8 mouse cellular contexts compared by ENCODE assay signal in genomic region chr11:107026554-107027430, GRCm38 (mm10). TPM values are rescaled to one million over a fixed set of nuclear protein-coding genes. Genes with fewer than 3 reads are reported as not detected.
DNase-seq lines count a peak whose midpoint lies in the region; ATAC-seq and TF ChIP-seq lines count a peak whose summit lies in the region.

No protein-coding gene starts in this region.

- H3K27me3 ChIP-seq in kidney, embryonic 14.5 days (ENCODE audit: control insufficient read depth, insufficient read depth, low read length) = no peaks in the 10 kb centered on the region
- H3K27me3 ChIP-seq in hindbrain, postnatal 0 days (ENCODE audit: insufficient read depth, low read length) = no peaks in the 10 kb centered on the region
- H3K27me3 ChIP-seq in midbrain, postnatal 0 days (ENCODE audit: insufficient read depth, low read length) = no peaks in the 10 kb centered on the region

- no peak for DNase-seq in kidney, adult 8-10 months
- peak; percentile 74 for DNase-seq in embryo, embryonic 10.5 days (ENCODE audit: low spot score)
- DNase-seq in hindbrain, postnatal 0 days (ENCODE audit: low spot score) = peak; percentile 28
- peak; percentile 42 for DNase-seq in midbrain, postnatal 0 days (ENCODE audit: low spot score)
- no peak for DNase-seq in layer of hippocampus, adult 9-11 months
- DNase-seq in urinary bladder, postnatal 25 days (ENCODE audit: low spot score) = no peak

- H3K4me3 ChIP-seq in kidney, embryonic 14.5 days (ENCODE audit: low read length) = peak overlapping the region; percentile 67; the same call in 1 of the 2 replicates
- H3K4me3 ChIP-seq in hindbrain, postnatal 0 days (ENCODE audit: low read length) = peak overlapping the region; percentile 63
- peak overlapping the region; percentile 59 for H3K4me3 ChIP-seq in midbrain, postnatal 0 days (ENCODE audit: low read depth, low read length)

- WGBS in kidney, embryonic 14.5 days = 7% methylated on average over 12 of the region's 12 CpGs
- 5% methylated on average over 12 of the region's 12 CpGs for WGBS in hindbrain, postnatal 0 days
- 11% methylated on average over 12 of the region's 12 CpGs for WGBS in midbrain, postnatal 0 days

- H3K36me3 ChIP-seq in kidney, embryonic 14.5 days (ENCODE audit: control insufficient read depth, insufficient read depth, low read length) = no peaks in the 10 kb centered on the region
- no peaks in the 10 kb centered on the region for H3K36me3 ChIP-seq in hindbrain, postnatal 0 days (ENCODE audit: insufficient read depth, low read length)
- H3K36me3 ChIP-seq in midbrain, postnatal 0 days (ENCODE audit: insufficient read depth, low read length) = no peaks in the 10 kb centered on the region

- H3K9ac ChIP-seq in kidney, embryonic 14.5 days (ENCODE audit: low read depth, low read length) = peak overlapping the region; percentile 67; the same call in 1 of the 2 replicates
- no peak overlapping the region for H3K9ac ChIP-seq in hindbrain, postnatal 0 days (replicated peaks; ENCODE audit: low read length)
- no peak overlapping the region for H3K9ac ChIP-seq in midbrain, postnatal 0 days (replicated peaks; ENCODE audit: low read length, poor library complexity, severe bottlenecking)

- peak overlapping the region; percentile 93 for H3K4me2 ChIP-seq in kidney, embryonic 14.5 days (replicated peaks; ENCODE audit: low read depth, low read length)
- H3K4me2 ChIP-seq in hindbrain, postnatal 0 days (ENCODE audit: low read depth, low read length) = peak overlapping the region; percentile 97
- H3K4me2 ChIP-seq in midbrain, postnatal 0 days (ENCODE audit: low read depth, low read length, poor library complexity, severe bottlenecking) = peak overlapping the region; percentile 64

- no peak for ATAC-seq in kidney, embryonic 14.5 days (ENCODE audit: low FRiP score, low TSS enrichment)
- no peak for ATAC-seq in hindbrain, postnatal 0 days
- no peak for ATAC-seq in midbrain, postnatal 0 days (ENCODE audit: low FRiP score)
- no peak for ATAC-seq in inflammation-experienced regulatory T-cells, adult 6 months

- no peaks in the 10 kb centered on the region for H3K9me3 ChIP-seq in kidney, embryonic 14.5 days (ENCODE audit: control insufficient read depth, low read length)
- no peaks in the 10 kb centered on the region for H3K9me3 ChIP-seq in hindbrain, postnatal 0 days (ENCODE audit: low read length)
- H3K9me3 ChIP-seq in midbrain, postnatal 0 days (ENCODE audit: low read length) = no peaks in the 10 kb centered on the region

- peaks cover 30% of the 10 kb centered on the region for H3K4me1 ChIP-seq in kidney, embryonic 14.5 days (ENCODE audit: control insufficient read depth, insufficient read depth, low read length)
- H3K4me1 ChIP-seq in hindbrain, postnatal 0 days (ENCODE audit: insufficient read depth, low read length) = peaks cover 8% of the 10 kb centered on the region; the same call in 1 of the 2 replicates
- 0 out of 2 replicates have a peak, but pooled peaks cover 9% of the 10 kb centered on the region for H3K4me1 ChIP-seq in midbrain, postnatal 0 days (ENCODE audit: insufficient read depth, low read length)

- H3K27ac ChIP-seq in kidney, embryonic 14.5 days (ENCODE audit: low read depth, low read length) = no peak overlapping the region
- 0 out of 2 replicates have a peak overlapping the region, but pooled peaks have one; percentile 79 for H3K27ac ChIP-seq in hindbrain, postnatal 0 days
- H3K27ac ChIP-seq in midbrain, postnatal 0 days (ENCODE audit: low read depth, low read length) = no peak overlapping the region

- no peak for TF ChIP-seq CTCF in hindbrain, postnatal 0 days (IDR thresholded peaks at IDR 0.05; ENCODE audit: low read depth)
- TF ChIP-seq CTCF in midbrain, postnatal 0 days (IDR thresholded peaks at IDR 0.05) = no peak

RNA-seq across cellular contexts. Expression of gene 1810010H24Rik, which starts 1.3 kb away (rescaled TPM):
- 3.1 and 3.4 TPM in 2 replicates for polyA plus RNA-seq in kidney, embryonic 14.5 days (2014; fragmentation: Nextera tagmentation; extraction: Ambion mirVana)
- total RNA-seq in hindbrain, postnatal 0 days (2014; rRNA removed) = 6.8 and 9.7 TPM in 2 replicates
- polyA plus RNA-seq in hindbrain, postnatal 0 days (2015; fragmentation: Nextera tagmentation; extraction: Ambion mirVana) = 10.6 and 12.0 TPM in 2 replicates
- 11.0 and 15.6 TPM in 2 replicates for total RNA-seq in midbrain, postnatal 0 days (2014; rRNA removed)
- polyA plus RNA-seq in midbrain, postnatal 0 days (2015; fragmentation: Nextera tagmentation; extraction: Ambion mirVana) = 10.9 and 11.5 TPM in 2 replicates
- 1 to 10 TPM in 1 of 3 experiments, under 1 TPM in 2; 0.75 to 1.1 (median 0.88) TPM for polyA plus RNA-seq in inflammation-experienced regulatory T-cells, adult 6 months (2017; shearing (Covaris generic))

RNA-seq across cellular contexts. Expression of gene Kpna2, which starts 27.5 kb away (rescaled TPM):
- polyA plus RNA-seq in kidney, embryonic 14.5 days (2014; fragmentation: Nextera tagmentation; extraction: Ambion mirVana) = 403 and 460 TPM in 2 replicates
- 85.8 and 94.4 TPM in 2 replicates for total RNA-seq in hindbrain, postnatal 0 days (2014; rRNA removed)
- polyA plus RNA-seq in hindbrain, postnatal 0 days (2015; fragmentation: Nextera tagmentation; extraction: Ambion mirVana) = 106 and 111 TPM in 2 replicates
- total RNA-seq in midbrain, postnatal 0 days (2014; rRNA removed) = 73.1 and 82.8 TPM in 2 replicates
- 92.7 TPM in 2 replicates for polyA plus RNA-seq in midbrain, postnatal 0 days (2015; fragmentation: Nextera tagmentation; extraction: Ambion mirVana)
- 100 to 1,000 TPM; 112 to 274 (median 131) TPM for polyA plus RNA-seq in inflammation-experienced regulatory T-cells, adult 6 months (2017; shearing (Covaris generic))

Comparison
In these comparisons a context has a peak if more than half of its experiments do, and no peak if none do; other contexts are left out.
1. DNase-seq: peak in embryo, embryonic 10.5 days (single experiment), hindbrain, postnatal 0 days (single experiment) and midbrain, postnatal 0 days (single experiment); none in kidney, adult 8-10 months (0 of 2), layer of hippocampus, adult 9-11 months (single experiment) and urinary bladder, postnatal 25 days (single experiment).
2. Peak in every context shown above with its lines, with median percentiles within 50 percentile points of each other: H3K4me2 ChIP-seq and H3K4me3 ChIP-seq.